Mouse (Mus musculus) kidney, adult 2 months (tissue): Measurements from ENCODE around the gene Knop1.

Source experiments
- CTCF ChIP-seq: fragments of 200-500 bp; conservative IDR thresholded peaks from 2 replicates; pipeline ENCODE4 v1.5.1; 2011; ENCODE audit warnings: low read depth, mild to moderate bottlenecking, control low read depth, low read length, moderate library complexity, mixed read lengths; ENCODE audit not compliant: insufficient read depth, insufficient read length
- POLR2A ChIP-seq: fragments of 200-500 bp; IDR thresholded peaks from one replicate; pipeline ENCODE4 v1.6.1; 2011; ENCODE audit warnings: low read depth, low read length, control low read depth

GRCm38 (mm10) chr7:118793899-118794298 is 62.2 kb downstream of the Knop1 start:
- TF ChIP-seq CTCF (no peak), POLR2A (no peak)
